Mouse (Mus musculus) mouse embryonic stem cell (cell line): Measurements from ENCODE around the gene Olfr1156.

Source experiments
- in situ Hi-C, 2 experiments: fragments of 300-500 bp; cut with MboI; formaldehyde crosslinking; loops; 1 replicate in 1 of 2; 3 replicates in 1 of 2; pipeline ENCODE4 v1.14.3; 2019 to 2020; ENCODE audit warnings: low sequenced_read_pairs in 2 of 2, low pct_unique_long_range_greater_than_20kb in 1 of 2, mixed read lengths in 1 of 2; ENCODE audit not compliant: unreplicated experiment in 1 of 2

The Olfr1156 gene

DNA sequence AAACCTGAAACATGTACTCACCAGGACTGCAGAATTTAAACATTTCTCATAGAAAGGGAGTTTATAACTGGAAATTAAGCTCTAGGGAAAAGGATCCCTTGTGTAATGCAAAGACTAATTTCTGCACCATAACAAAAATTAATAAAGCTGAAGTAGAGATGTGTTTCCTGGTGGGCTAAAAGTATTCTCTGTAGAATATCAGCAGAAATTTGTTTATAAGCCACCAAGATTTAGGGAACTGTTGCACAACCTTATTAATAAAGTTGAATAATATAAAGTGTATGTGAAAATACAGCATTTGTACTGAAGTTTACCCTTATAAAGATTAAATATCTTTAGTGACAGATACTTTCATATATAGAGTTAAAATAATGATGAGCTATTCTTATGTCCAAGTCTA lies at the start of gene Olfr1156:
Gene Olfr1156, minus strand, starts transcription at position 101 of the 400 bp plus-strand sequence.
- in situ Hi-C loops: no loop called here

DNA sequence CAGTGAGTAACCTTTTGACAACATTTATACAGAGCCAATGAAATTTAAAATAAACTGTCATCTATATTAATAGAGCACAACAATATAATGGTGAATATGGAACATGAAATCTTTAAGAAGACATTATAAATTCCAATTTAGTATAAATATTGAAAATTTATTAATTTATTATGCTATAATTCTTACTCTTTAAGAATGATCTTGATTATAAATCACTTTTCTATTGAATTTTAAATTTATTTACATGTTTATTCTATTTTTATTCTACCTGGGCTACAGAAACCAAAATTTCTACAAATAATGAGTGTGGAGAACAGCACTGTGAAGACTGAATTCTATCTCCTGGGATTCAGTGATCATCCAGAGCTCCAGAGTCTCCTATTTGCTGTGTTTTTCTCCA lies 36.9 kb upstream of the Olfr1156 start, which contains the start of gene Olfr1158:
Gene Olfr1158, plus strand, starts transcription at position 301 of the 400 bp plus-strand sequence.
- in situ Hi-C loops: no loop called here

DNA sequence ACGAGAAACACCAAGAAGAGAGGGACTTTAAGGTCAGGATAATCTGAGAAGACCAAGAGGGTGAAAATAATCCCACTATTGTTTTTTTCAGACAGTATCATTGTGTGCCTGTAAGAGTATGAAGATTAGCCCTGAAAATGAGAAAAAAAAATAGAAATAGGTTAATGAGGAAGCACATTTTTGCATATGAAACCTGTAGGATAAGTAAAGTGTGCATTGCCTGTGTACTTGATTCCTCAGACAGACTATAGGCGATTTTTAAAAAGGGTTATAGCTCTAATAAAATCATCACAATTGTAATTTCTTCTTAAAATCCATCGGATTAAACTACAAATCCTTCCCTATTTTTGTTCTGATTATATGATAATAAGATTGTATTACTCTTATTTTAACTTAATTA lies 21.7 kb upstream of the Olfr1156 start, which contains the start of gene Olfr74:
Gene Olfr74, minus strand, starts transcription at position 101 of the 400 bp plus-strand sequence.
- in situ Hi-C loops: no loop called here

DNA sequence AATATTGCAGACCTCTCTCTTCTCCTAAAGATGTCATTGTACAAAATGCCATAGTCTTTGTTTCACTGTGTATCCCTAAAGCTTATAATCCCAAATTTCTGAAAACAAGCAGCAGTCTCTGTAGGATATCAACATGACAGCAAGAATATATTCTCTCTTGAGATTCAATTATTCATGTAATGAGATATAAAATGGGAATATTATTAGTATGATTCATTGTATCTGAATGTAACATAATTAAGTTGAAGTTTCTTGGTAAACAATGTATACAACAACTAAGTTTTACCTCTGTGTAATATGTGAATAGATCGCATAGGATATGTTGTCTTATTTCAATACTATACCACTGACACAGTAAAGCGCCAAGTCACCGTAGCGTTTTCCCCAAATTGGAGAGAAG lies 15.3 kb upstream of the Olfr1156 start, which contains the start of gene Olfr1157:
Gene Olfr1157, minus strand, starts transcription at position 101 of the 400 bp plus-strand sequence.
- in situ Hi-C loops: no loop called here

DNA sequence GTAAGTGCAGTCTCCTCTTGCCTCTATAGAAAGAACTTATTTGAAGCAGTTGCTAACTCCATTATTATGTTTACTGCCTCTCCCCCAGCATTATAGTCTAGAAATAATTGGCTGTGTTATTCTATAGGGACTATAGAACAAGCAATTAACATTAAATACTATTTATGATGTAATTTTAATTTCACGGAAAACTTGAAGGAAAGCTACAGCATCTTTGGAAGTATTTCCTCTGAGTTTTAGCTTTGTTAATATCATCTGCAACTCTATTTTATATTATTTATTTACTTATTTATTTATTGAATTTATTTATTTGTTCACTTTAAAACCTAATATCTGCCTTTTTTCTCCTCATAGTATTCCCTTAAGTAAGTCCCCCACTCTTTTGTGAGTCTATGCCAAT lies 7.9 kb downstream of the Olfr1156 start, which contains the start of gene Olfr1155:
Gene Olfr1155, minus strand, starts transcription at position 101 of the 400 bp plus-strand sequence.
- in situ Hi-C loops: no loop called here

DNA sequence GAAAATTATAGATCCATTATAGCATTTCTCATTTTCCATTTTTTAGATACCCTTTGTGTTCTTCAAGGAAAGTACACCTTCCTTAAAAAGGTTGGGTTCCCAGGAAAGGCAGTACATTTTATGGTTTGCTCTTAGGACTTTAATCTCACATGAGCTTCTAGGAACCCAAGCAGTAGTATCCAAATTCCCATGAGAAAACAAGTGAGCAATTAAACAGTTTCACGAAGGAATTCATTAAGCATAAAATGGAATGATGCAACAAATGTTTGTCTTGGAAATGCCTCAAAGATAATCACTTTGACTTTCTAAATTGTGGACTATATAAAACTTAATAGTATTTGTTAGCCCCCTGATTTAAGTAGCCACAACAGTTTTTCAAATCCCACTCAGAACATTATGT lies 47.8 kb downstream of the Olfr1156 start, which contains the start of gene Olfr1154:
Gene Olfr1154, minus strand, starts transcription at position 101 of the 400 bp plus-strand sequence.
- in situ Hi-C loops: no loop called here
